Mouse (Mus musculus): Measurements from ENCODE around the gene Txlnb. TPM values are rescaled to one million over a fixed set of nuclear protein-coding genes. Genes with fewer than 3 reads are reported as not detected.
"Not testable (repeated sequence)": the region's sequence is repeated elsewhere in the genome, so short reads cannot be mapped to it uniquely, and the experiment has no call there.

Txlnb gene
- polyA plus RNA-seq, 1 experiment from 2014 or later, result 3.5 TPM

GRCm38 (mm10) chr10:17787938-17788337 lies 8.1 kb upstream of the Txlnb start:
- H3K36me3 ChIP-seq, result no peaks in the 10 kb centered on the region
- no peaks in the 10 kb centered on the region for H3K4me1 ChIP-seq
- H3K27me3 ChIP-seq, result no peaks in the 10 kb centered on the region
- no peak overlapping the region for H3K9ac ChIP-seq
- H3K27ac ChIP-seq, result no peak overlapping the region
- no peak overlapping the region for H3K4me3 ChIP-seq
- 54% methylated on average over 1 of the region's 1 CpGs for WGBS
- no peak overlapping the region for H3K4me2 ChIP-seq
- ATAC-seq (ENCODE audit: insufficient number of reproducible peaks, low FRiP score, low TSS enrichment, low read depth), result no peak
- H3K9me3 ChIP-seq, result no peaks in the 10 kb centered on the region

DNA sequence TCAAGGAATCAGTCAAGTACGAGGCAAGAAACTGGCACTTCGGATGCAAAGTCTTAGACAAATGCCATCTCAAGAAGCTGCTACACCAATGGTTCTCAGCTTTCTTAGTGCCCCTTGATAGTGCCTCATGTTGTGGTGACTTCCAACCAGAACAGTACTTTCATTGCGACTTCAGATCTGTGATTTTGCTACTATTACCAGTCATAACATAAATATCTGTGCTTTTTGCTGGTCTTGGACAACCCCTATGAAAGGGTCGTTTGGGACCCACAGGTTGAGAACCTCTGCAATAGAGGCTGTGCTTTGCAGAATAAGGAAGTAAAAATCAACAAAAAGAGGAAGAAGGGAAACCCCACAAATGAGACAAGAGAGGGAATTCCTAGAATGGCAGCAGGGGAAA lies 7.7 kb upstream of the Txlnb start:
- Histone ChIP-seq H3K4me2 (no peak overlapping the region), H3K27ac (no peak overlapping the region), H3K9me3 (no peaks in the 10 kb centered on the region), H3K36me3 (no peaks in the 10 kb centered on the region), H3K4me3 (no peak overlapping the region), H3K4me1 (no peaks in the 10 kb centered on the region), H3K9ac (no peak overlapping the region), H3K27me3 (no peaks in the 10 kb centered on the region)
- no peak for ATAC-seq (ENCODE audit: insufficient number of reproducible peaks, low FRiP score, low TSS enrichment, low read depth)
- 75% methylated on average over 4 of the region's 4 CpGs for WGBS

GRCm38 (mm10) chr10:17793926-17794325 lies 2.1 kb upstream of the Txlnb start:
- no peaks in the 10 kb centered on the region for H3K27me3 ChIP-seq
- peaks cover 26% of the 10 kb centered on the region; the same call in 1 of the 2 replicates for H3K4me1 ChIP-seq
- no peak overlapping the region for H3K27ac ChIP-seq
- H3K4me2 ChIP-seq, result no peak overlapping the region
- no peaks in the 10 kb centered on the region for H3K9me3 ChIP-seq
- H3K9ac ChIP-seq, result no peak overlapping the region
- H3K36me3 ChIP-seq, result no peaks in the 10 kb centered on the region
- ATAC-seq (ENCODE audit: insufficient number of reproducible peaks, low FRiP score, low TSS enrichment, low read depth), result no peak
- no peak overlapping the region for H3K4me3 ChIP-seq
- 47% methylated on average over 5 of the region's 5 CpGs for WGBS

DNA sequence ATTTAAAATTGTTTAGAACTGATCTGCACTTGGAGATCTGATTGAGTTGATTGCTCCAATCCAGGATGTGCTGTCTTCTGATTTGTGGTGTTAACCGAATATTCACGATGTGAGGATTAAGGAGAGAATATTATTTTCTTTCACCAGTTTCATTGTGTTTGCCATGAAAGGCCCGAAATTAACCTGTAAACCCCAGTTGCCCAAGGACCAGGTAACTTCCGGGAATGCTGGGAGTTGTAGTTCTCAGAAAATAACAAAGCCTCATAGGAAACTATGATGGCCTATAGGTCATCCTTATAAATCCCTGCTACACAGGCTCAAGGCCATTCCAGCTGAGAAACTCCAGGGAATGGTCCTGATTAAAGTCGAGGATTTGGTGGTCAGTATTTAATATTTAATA lies 1.6 kb upstream of the Txlnb start:
- 80% methylated on average over 5 of the region's 5 CpGs for WGBS
- no peak for ATAC-seq (ENCODE audit: insufficient number of reproducible peaks, low FRiP score, low TSS enrichment, low read depth)

GRCm38 (mm10) chr10:17795227-17795626 lies 799 bp upstream of the Txlnb start:
- Histone ChIP-seq H3K9me3 (no peaks in the 10 kb centered on the region), H3K4me2 (no peak overlapping the region), H3K4me3 (no peak overlapping the region), H3K27ac (peak overlapping the region; percentile 79), H3K4me1 (peaks cover 26% of the 10 kb centered on the region; the same call in 1 of the 2 replicates), H3K9ac (no peak overlapping the region), H3K27me3 (no peaks in the 10 kb centered on the region), H3K36me3 (no peaks in the 10 kb centered on the region)
- 65% methylated on average over 4 of the region's 4 CpGs for WGBS
- no peak for ATAC-seq (ENCODE audit: insufficient number of reproducible peaks, low FRiP score, low TSS enrichment, low read depth)

More for the DNA sequence above, 1.6 kb upstream of the Txlnb start:
- Histone ChIP-seq H3K4me3 (no peak overlapping the region), H3K27me3 (no peaks in the 10 kb centered on the region), H3K4me1 (peaks cover 26% of the 10 kb centered on the region; the same call in 1 of the 2 replicates), H3K9me3 (no peaks in the 10 kb centered on the region), H3K9ac (no peak overlapping the region), H3K4me2 (no peak overlapping the region), H3K36me3 (no peaks in the 10 kb centered on the region), H3K27ac (no peak overlapping the region)

DNA sequence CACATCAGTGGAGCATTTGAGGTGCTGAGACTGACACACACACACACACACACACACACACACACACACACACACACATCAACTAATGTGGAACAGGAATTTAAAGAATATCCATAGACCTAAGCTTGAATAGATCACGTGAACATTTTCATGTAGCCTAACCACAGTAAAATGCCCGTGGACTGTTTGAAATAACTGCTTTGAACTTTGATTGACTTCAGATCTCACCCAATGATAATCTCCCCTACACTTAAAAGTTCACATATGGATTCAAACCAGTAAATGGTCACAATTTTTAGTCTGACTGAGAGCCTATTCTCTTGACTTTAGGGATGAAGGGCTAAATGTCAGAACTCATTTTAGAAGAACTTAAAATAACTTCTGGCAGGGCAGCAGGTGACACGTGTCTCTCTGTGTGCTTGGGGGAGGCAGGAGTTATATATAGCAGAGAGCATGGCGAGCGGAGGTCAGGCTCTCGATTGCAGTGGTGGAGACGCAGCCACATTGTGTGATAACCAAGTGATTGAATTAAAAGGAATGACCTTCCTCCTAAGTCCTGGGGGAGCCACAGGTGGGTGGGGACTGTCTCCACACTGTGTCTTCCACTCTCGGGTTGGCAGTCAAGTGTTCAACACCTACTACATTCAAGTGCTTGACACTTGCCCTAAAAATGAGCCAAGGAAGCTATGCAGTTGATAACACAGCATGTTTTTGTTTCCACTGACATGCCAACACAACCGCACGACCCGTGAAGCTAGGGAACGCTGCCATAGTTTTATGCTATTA lies 1.0 kb downstream of the Txlnb start:
- Histone ChIP-seq H3K27ac (no peak overlapping the region), H3K4me2 (peak overlapping the region; percentile 39), H3K36me3 (no peaks in the 10 kb centered on the region), H3K27me3 (no peaks in the 10 kb centered on the region), H3K9ac (no peak overlapping the region), H3K4me1 (peaks cover 26% of the 10 kb centered on the region; the same call in 1 of the 2 replicates), H3K9me3 (no peaks in the 10 kb centered on the region), H3K4me3 (no peak overlapping the region)
- ATAC-seq (ENCODE audit: insufficient number of reproducible peaks, low FRiP score, low TSS enrichment, low read depth), result no peak
- 54% methylated on average over 12 of the region's 12 CpGs for WGBS

DNA sequence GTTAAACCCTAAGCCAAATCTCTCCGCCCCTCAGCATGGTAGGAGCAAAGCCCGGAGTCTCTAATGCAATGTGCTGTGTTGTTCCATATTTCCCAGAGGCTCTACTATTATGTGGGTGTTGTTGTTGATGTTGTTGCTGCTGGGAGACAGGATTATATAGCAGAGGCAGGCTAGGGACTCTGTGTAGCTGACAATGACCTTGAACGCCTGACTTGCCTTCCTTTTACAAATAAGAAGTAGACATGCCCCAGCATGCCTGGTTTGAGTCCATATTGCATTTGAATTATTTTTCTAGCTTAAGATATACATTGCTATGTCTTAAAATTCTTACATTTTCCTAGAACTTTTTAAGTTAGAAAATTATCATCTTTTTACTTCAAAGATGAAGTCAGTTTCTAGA lies 1.7 kb downstream of the Txlnb start:
- no peak for ATAC-seq (ENCODE audit: insufficient number of reproducible peaks, low FRiP score, low TSS enrichment, low read depth)
- WGBS, result 89% methylated on average over 3 of the region's 3 CpGs
- Histone ChIP-seq H3K27ac (no peak overlapping the region), H3K9me3 (no peaks in the 10 kb centered on the region), H3K36me3 (no peaks in the 10 kb centered on the region), H3K27me3 (no peaks in the 10 kb centered on the region), H3K4me1 (peaks cover 26% of the 10 kb centered on the region; the same call in 1 of the 2 replicates), H3K9ac (no peak overlapping the region), H3K4me2 (no peak overlapping the region), H3K4me3 (no peak overlapping the region)

DNA sequence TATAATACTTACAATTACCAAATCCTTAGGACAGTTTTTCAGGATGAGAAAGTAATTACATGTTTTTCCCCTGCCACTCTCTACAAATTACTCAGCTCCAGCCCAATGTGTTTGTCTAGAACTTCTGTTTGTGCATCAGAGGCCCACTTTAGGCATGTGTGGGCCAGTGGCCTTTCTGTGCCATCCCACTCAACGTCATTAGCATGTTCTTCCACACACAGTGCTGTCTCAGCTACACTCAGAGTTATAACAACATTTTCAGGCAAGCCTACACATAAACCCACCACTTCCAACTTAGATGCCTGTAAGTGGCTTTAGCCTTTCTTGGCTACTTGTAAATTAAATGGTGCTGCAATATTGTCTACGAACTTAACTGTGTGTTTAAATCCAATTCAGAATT lies 5.8 kb downstream of the Txlnb start:
- H3K4me3 ChIP-seq, result no peak overlapping the region
- H3K4me2 ChIP-seq, result no peak overlapping the region
- peaks cover 8% of the 10 kb centered on the region; the same call in 1 of the 2 replicates for H3K4me1 ChIP-seq
- no peak for ATAC-seq (ENCODE audit: insufficient number of reproducible peaks, low FRiP score, low TSS enrichment, low read depth)
- H3K9me3 ChIP-seq, result no peaks in the 10 kb centered on the region
- no peak overlapping the region for H3K27ac ChIP-seq
- no peak overlapping the region for H3K9ac ChIP-seq
- no peaks in the 10 kb centered on the region for H3K36me3 ChIP-seq
- 77% methylated on average over 2 of the region's 2 CpGs for WGBS
- H3K27me3 ChIP-seq, result no peaks in the 10 kb centered on the region

DNA sequence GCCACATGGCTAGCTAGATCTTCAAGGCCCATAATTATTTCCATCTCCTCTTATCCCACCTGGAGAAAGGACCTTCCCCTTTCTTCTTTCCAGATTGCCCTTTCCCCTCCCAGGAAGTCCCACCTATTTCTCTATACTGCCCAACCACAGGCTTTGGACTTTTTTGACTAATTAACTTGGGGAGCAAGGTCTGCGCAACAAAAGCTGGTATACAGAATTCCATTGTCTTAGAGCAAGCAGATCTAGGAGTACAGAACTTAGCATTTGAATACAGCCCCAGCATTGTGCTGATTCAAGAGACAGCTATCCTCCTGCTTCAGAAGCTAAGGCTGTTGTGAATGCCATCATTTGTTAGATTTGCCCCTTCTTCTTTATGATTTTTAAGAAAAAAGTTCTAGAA lies 12.5 kb downstream of the Txlnb start:
- H3K36me3 ChIP-seq, result no peaks in the 10 kb centered on the region
- no peak overlapping the region for H3K4me2 ChIP-seq
- H3K27me3 ChIP-seq, result no peaks in the 10 kb centered on the region
- H3K27ac ChIP-seq, result no peak overlapping the region
- no peak overlapping the region for H3K9ac ChIP-seq
- H3K4me1 ChIP-seq, result no peaks in the 10 kb centered on the region
- ATAC-seq (ENCODE audit: insufficient number of reproducible peaks, low FRiP score, low TSS enrichment, low read depth), result no peak
- WGBS, result 83% methylated on average over 1 of the region's 1 CpGs
- H3K9me3 ChIP-seq, result no peaks in the 10 kb centered on the region
- no peak overlapping the region for H3K4me3 ChIP-seq

DNA sequence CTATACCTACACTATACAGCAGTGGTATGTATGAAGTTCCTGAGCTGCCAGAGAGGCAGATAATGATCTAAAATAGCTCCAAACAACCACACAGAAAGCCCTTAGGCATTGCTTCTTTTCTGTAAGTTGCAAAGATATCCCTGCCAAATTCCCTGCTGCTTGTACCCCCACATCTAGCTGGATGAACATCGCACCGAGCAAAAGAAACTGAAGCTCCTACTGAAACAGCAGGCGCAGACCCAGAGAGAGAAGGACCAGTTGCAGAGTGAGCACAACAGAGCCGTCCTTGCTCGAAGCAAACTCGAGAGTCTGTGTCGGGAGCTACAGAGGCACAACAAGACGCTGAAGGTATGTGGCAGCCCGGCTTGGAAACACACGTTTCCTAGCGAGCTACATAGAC lies 19.0 kb downstream of the Txlnb start:
- no peak overlapping the region for H3K9ac ChIP-seq
- no peaks in the 10 kb centered on the region for H3K27me3 ChIP-seq
- ATAC-seq (ENCODE audit: insufficient number of reproducible peaks, low FRiP score, low TSS enrichment, low read depth), result no peak
- WGBS, result 75% methylated on average over 11 of the region's 11 CpGs
- H3K4me2 ChIP-seq, result no peak overlapping the region
- H3K9me3 ChIP-seq, result no peaks in the 10 kb centered on the region
- no peaks in the 10 kb centered on the region for H3K36me3 ChIP-seq
- no peak overlapping the region for H3K4me3 ChIP-seq
- no peak overlapping the region for H3K27ac ChIP-seq
- no peaks in the 10 kb centered on the region for H3K4me1 ChIP-seq

- H3K27ac ChIP-seq; H3K27me3 ChIP-seq; H3K9me3 ChIP-seq; H3K4me1 ChIP-seq; H3K36me3 ChIP-seq; H3K4me3 ChIP-seq; H3K9ac ChIP-seq; H3K4me2 ChIP-seq; ATAC-seq (ENCODE audit: insufficient number of reproducible peaks, low FRiP score, low TSS enrichment, low read depth): not testable (repeated sequence)
- 91% methylated on average over 7 of the region's 7 CpGs for WGBS
Measured at GRCm38 (mm10) chr10:17820422-17820821, 24.4 kb downstream of the Txlnb start.

- Histone ChIP-seq H3K9me3 (no peaks in the 10 kb centered on the region), H3K27me3 (no peaks in the 10 kb centered on the region), H3K27ac (no peak overlapping the region), H3K4me3 (peak overlapping the region; percentile 8; the same call in 1 of the 2 replicates), H3K4me2 (peak overlapping the region; percentile 29; the same call in 1 of the 2 replicates), H3K36me3 (no peaks in the 10 kb centered on the region), H3K9ac (no peak overlapping the region), H3K4me1 (0 out of 2 replicates have a peak, but pooled peaks cover 6% of the 10 kb centered on the region)
- 3% methylated on average over 12 of the region's 12 CpGs for WGBS
- no peak for ATAC-seq (ENCODE audit: insufficient number of reproducible peaks, low FRiP score, low TSS enrichment, low read depth)
Measured at GRCm38 (mm10) chr10:17827391-17827790, 31.4 kb downstream of the Txlnb start.
